Mouse (Mus musculus) erythroblast, embryonic 14.5 days (primary cell): ENCODE measurements around the gene Rft1.

Experiments
- GATA1 ChIP-seq: IDR thresholded peaks from 2 replicates; pipeline ENCODE4 v1.6.1; 2012; ENCODE audit warnings: low read length, inconsistent platforms, mixed read lengths
- TAL1 ChIP-seq: IDR thresholded peaks from 3 replicates; pipeline ENCODE4 v1.6.1; 2012; ENCODE audit warnings: low read length, inconsistent platforms, mixed read lengths

GRCm38 (mm10) chr14:30634418-30634817 lies 19.7 kb upstream of the Rft1 start:
- no peak for TF ChIP-seq GATA1
- TF ChIP-seq TAL1 = no peak
